Mouse (Mus musculus) liver, adult 2 months (tissue): ENCODE data around the gene Gm17949. TPM values are rescaled to one million over a fixed set of nuclear protein-coding genes. Genes with fewer than 3 reads are reported as not detected.
A peak's percentile ranks its signal among the peaks of the same experiment; 100 is the strongest.
"Not testable (repeated sequence)": the region's sequence is repeated elsewhere in the genome, so short reads cannot be mapped to it uniquely, and the experiment has no call there.

Experiments used
- DNase-seq: peaks from one replicate; pipeline ENCODE4 v3.0.0-alpha.2; 2011; ENCODE audit warnings: low read depth, low spot score; ENCODE audit errors: extremely low read depth
- H3K27ac ChIP-seq: fragments of 200-500 bp; replicated peaks from 2 replicates; pipeline ENCODE4 v1.5.1; 2012; ENCODE audit warnings: low read depth, mild to moderate bottlenecking, control low read depth, inconsistent platforms, low read length; ENCODE audit not compliant: insufficient read depth
- H3K27me3 ChIP-seq: fragments of 200-500 bp; 2 replicates; pipeline ENCODE4 v1.6.1; 2012; ENCODE audit warnings: mild to moderate bottlenecking, moderate library complexity, low read length, inconsistent platforms; ENCODE audit not compliant: control insufficient read depth, insufficient read depth
- H3K36me3 ChIP-seq: fragments of 200-500 bp; 2 replicates; pipeline ENCODE4 v1.6.1; 2012; ENCODE audit warnings: low read length, inconsistent platforms; ENCODE audit not compliant: control insufficient read depth, insufficient read depth
- H3K4me1 ChIP-seq: fragments of 200-500 bp; 2 replicates; pipeline ENCODE4 v1.6.1; 2011; ENCODE audit warnings: low read length; ENCODE audit not compliant: control insufficient read depth, insufficient read depth
- H3K4me3 ChIP-seq: fragments of 200-500 bp; 2 replicates; pipeline ENCODE4 v1.5.1; 2011; ENCODE audit warnings: low read depth, mild to moderate bottlenecking, control low read depth, low read length, moderate library complexity; ENCODE audit not compliant: insufficient read depth
- H3K79me2 ChIP-seq: fragments of 200-500 bp; 2 replicates; pipeline ENCODE4 v1.6.1; 2012; ENCODE audit warnings: inconsistent platforms, mild to moderate bottlenecking, low read length, moderate library complexity; ENCODE audit not compliant: control insufficient read depth, insufficient read depth
- H3K9ac ChIP-seq: fragments of 200-500 bp; 2 replicates; pipeline ENCODE4 v1.6.1; 2012; ENCODE audit warnings: low read depth, mild to moderate bottlenecking, control low read depth, inconsistent platforms, low read length
- CTCF ChIP-seq: fragments of 200-500 bp; IDR thresholded peaks from 2 replicates; pipeline ENCODE4 v1.5.1; 2011; ENCODE audit warnings: low read depth, low read length, control low read depth
- POLR2A ChIP-seq: fragments of 200-500 bp; IDR thresholded peaks from 2 replicates; pipeline ENCODE4 v1.6.1; 2011; ENCODE audit warnings: low read length, control low read depth; ENCODE audit not compliant: insufficient read depth; ENCODE audit errors: extremely low read depth
- WGBS: fragments of 180-500 bp; shearing (Covaris S2); methylation state at CpG from one replicate; pipeline ENCODE4 v1.1.7; 2018; 5-methylcytosine and 5-hydroxymethylcytosine counted together
- polyA plus RNA-seq: library from polyadenylated mRNA; depleted of rRNA; stranded (reverse); fragments of >200 nt; gene quantifications from 2 replicates; pipeline ENCODE4 v1.2.3, GENCODE M21; 2012
- total RNA-seq: library from RNA; depleted of rRNA; stranded (reverse); fragments of >200 nt; gene quantifications from 2 replicates; pipeline ENCODE4 v1.2.3, GENCODE M21; 2014

Gm17949 gene
- total and polyA plus RNA-seq, 2 experiments, result not detected

DNA sequence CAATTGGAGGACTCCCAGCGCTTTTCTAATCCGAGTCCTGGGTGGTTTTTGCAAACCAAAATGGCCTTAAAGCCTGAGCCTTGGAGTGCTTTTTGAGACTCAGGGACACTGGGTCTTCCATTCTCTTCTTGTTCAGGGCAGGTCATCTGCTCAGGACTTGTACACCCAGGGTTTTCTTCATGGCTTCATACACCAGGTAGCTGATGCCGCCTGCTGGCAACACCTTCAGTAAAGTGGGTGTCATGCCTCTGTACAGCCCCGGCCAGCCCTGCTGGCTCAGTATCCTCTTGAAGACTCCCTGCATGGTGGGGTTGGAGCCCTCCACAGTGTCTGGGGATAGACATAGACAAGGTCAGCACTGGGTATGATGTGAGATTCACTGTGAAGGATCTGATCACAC lies 21.6 kb downstream of the Gm17949 start:
- H3K9ac ChIP-seq, result no peak overlapping the region
- H3K79me2 ChIP-seq, result peaks cover 8% of the 10 kb centered on the region
- H3K4me3 ChIP-seq, result no peak overlapping the region
- WGBS, result 94% methylated on average over 4 of the region's 4 CpGs
- peaks cover 8% of the 10 kb centered on the region; the same call in 1 of the 2 replicates for H3K4me1 ChIP-seq
- no peak for DNase-seq
- H3K27me3 ChIP-seq, result no peaks in the 10 kb centered on the region
- H3K27ac ChIP-seq, result no peak overlapping the region
- TF ChIP-seq CTCF (no peak), POLR2A (no peak)
- H3K36me3 ChIP-seq, result no peaks in the 10 kb centered on the region

DNA sequence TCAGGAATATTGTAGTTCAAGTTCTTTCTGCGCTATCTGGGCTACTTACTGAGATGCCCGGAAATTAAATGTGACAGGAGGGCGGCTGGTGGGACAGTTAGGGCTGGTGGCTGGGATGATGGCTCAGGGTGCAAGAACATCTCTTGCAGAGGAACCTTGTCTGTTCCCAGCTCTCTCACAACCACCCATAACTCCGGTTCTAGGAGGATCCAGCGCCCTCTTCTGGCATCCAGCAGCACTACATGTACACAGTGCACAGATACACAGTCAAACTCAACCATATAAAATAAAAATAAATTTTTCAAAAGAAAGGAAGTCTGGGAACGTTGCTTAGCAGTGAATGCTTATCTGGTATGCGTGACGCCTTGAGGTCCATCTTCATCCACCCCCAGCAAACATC lies 27.7 kb downstream of the Gm17949 start:
- TF ChIP-seq CTCF (peak; percentile 21; the same call in 1 of the 2 replicates), POLR2A (no peak)
- H3K4me1 ChIP-seq, result no peaks in the 10 kb centered on the region
- no peaks in the 10 kb centered on the region for H3K79me2 ChIP-seq
- H3K9ac ChIP-seq, result no peak overlapping the region
- no peak overlapping the region for H3K27ac ChIP-seq
- no peaks in the 10 kb centered on the region; the same call in 1 of the 2 replicates for H3K27me3 ChIP-seq
- WGBS, result 47% methylated on average over 8 of the region's 8 CpGs
- no peaks in the 10 kb centered on the region for H3K36me3 ChIP-seq
- no peak for DNase-seq
- no peak overlapping the region for H3K4me3 ChIP-seq

DNA sequence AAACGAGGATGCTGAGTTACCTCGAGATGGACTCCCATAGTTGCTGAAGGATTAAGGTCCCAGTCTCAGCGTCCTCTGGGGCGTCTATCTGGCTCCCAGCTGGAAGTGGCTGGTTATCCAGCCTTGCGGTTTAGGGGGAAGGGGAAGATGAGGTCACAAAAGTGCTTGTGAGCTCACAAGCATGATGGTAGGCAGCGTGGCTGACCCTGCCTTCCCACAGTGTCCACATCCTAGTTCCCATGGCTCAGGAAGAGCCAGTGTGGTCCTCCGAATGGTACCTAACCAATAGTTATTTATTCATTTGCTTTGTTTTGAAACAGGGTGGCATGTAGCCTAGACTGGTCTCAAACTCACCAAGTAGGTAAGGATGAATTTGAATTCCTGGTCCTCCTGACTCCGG lies 30.3 kb downstream of the Gm17949 start, which contains the start of gene Slc25a41:
Gene Slc25a41 (minus strand): TSS at position 101 of the 400 bp plus-strand sequence.
- 79% methylated on average over 8 of the region's 8 CpGs for WGBS
- H3K4me1 ChIP-seq, result no peaks in the 10 kb centered on the region
- H3K27me3 ChIP-seq, result no peaks in the 10 kb centered on the region; the same call in 1 of the 2 replicates
- DNase-seq, result no peak
- H3K27ac ChIP-seq, result no peak within 1 kb of the TSS
- H3K4me3 ChIP-seq, result no peak within 1 kb of the TSS
- TF ChIP-seq CTCF, result no peak
- no peak for TF ChIP-seq POLR2A
- peaks cover 6% of the 10 kb centered on the region; the same call in 1 of the 2 replicates for H3K36me3 ChIP-seq
- H3K9ac ChIP-seq, result no peak within 1 kb of the TSS
- H3K79me2 ChIP-seq, result no peaks in the 10 kb centered on the region

DNA sequence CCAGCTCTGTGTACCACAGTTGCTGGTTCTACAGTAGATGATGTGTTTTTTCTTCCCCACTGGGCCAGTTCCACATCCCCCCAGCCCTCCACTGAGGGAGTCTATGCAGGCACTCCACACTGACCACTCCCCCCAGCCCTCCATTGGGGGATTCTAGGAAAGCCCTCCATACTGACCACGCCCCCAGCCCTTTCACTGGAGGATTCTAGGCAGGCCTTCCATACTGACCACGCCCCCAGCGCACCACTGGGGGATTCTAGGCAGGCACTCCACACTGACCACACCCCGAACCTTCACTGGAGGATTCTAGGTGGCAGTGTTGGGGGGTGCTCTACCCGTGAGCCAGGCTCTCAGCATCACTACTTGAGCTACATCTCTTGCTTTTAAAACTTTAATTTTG lies 36.1 kb downstream of the Gm17949 start:
- Histone ChIP-seq H3K27ac (no peak overlapping the region), H3K9ac (no peak overlapping the region), H3K4me1 (no peaks in the 10 kb centered on the region), H3K27me3 (no peaks in the 10 kb centered on the region), H3K79me2 (no peaks in the 10 kb centered on the region), H3K36me3 (peaks cover 22% of the 10 kb centered on the region), H3K4me3 (no peak overlapping the region)
- 86% methylated on average over 5 of the region's 5 CpGs for WGBS
- TF ChIP-seq CTCF (no peak), POLR2A (no peak)
- no peak for DNase-seq

DNA sequence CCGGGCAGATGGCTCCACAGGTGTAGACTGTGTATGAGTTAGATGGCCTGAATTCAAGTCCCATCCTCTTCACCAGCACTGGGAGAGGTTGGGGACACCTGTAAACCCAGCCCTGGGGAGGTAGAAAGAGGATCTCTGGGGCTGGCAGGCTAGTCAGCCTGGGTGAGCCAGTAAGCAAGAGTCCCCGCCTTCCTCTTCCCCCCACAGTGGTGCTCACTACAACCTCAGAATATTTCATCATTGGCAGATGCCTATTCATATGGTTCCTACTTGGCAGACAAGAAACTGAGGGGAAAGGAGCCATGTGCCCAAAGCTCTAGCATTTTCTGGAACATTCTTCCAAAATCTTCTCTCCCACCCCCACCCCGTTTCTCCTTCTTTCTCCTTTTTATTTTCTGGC lies 37.5 kb downstream of the Gm17949 start:
- Histone ChIP-seq H3K27me3 (no peaks in the 10 kb centered on the region), H3K4me1 (no peaks in the 10 kb centered on the region), H3K4me3 (no peak overlapping the region), H3K36me3 (peaks cover 35% of the 10 kb centered on the region), H3K79me2 (no peaks in the 10 kb centered on the region), H3K27ac (no peak overlapping the region), H3K9ac (no peak overlapping the region)
- 93% methylated on average over 3 of the region's 3 CpGs for WGBS
- TF ChIP-seq CTCF (no peak), POLR2A (no peak)
- DNase-seq, result no peak

DNA sequence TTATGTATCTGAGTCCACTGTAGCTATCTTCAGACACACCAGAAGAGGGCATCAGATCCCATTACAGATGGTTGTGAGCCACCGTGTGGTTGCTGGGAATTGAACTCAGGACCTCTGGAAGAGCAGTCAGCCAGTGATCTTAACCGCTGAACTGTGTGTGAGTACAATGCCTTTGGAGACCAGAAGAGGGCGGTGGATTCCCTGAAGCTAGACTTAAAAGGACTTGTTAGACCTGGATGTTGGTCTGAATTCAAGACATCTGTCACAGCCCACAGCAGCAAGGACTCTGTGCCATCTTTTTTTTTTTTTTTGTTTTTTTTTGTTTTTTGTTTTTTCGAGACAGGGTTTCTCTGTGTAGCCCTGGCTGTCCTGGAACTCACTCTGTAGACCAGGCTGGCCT lies 40.4 kb downstream of the Gm17949 start:
- 0 out of 2 replicates have a peak, but pooled peaks have one; percentile 8 for TF ChIP-seq CTCF
- H3K4me1 ChIP-seq, H3K27me3 ChIP-seq, H3K27ac ChIP-seq, H3K4me3 ChIP-seq, H3K9ac ChIP-seq, H3K79me2 ChIP-seq: not testable (repeated sequence)
- peak; percentile 31 for DNase-seq
- WGBS, result 77% methylated on average over 4 of the region's 4 CpGs
- H3K36me3 ChIP-seq, result peaks cover 38% of the 10 kb centered on the region
